Mouse (Mus musculus): Measurements from ENCODE around the gene Grm6.

The Grm6 gene

DNA sequence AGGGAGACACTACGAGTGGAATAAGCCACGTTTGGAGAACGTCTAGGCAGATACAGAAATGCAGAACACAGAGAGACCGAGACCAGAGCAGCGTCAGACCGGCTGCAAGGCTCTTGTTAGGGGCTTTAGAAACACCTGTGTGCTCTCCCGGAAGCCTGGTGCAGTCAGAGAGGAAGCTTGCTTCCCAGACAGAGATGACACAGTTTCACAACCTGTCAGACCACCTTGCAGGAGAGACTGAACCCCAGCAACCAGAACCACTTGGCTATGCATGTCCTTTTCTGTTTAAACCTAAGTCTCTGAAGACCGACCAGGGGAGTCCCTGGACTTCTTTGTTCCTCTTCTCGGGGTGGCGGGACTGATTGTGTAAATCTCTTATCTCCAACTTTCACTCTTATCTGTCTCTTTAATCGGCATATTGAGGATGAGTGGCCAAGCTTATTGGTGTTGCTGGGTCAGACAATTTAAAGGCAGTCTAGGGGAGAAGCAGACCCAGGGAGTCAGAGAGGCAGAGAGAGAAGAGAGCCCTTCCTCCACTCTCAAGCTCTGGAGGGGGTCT lies at the start of gene Grm6:
TSS of gene Grm6 (plus strand) at position 509 of the 559 bp plus-strand sequence.
- DNase-seq (ENCODE audit: low read depth, low spot score) = no peak

DNA sequence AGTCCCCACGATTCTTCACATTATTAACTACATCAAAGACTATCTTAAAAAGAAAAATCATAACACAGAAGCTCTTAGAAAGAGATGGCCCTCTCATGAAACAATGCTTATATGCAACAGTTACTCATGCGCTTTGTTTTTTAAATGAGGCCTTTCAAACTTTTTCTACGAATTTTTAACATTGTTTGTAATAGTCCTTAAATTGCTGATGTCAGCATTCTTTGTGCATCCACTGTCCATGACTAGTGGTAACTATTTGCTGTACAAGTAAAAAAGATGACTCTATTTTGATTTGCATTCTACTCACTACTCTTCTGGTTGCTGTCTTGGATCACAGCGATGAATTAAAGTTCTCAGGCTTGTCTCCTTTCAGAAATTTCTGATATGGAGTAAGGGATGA lies 36.3 kb upstream of the Grm6 start:
- no peak for DNase-seq (ENCODE audit: low read depth, low spot score)

DNA sequence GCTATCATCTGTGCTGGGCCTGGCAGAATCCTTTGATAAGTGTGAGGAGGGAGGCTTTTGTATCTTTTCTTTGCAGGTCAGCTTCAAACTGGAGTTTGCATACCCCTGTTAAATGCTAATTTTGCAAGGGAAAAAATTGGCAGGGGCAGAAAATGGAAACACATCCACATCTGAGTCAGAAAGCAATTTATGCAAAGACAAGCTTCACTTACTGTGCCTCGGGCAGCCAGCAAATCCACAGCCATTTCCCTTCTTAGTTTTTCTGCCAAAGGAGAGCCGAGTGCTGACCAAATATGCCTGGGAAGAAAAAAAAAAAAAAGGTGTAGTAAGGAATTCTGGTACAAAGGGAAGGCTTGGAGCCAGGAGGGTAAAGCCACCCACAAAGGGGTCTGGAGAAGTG lies 24.3 kb upstream of the Grm6 start:
- DNase-seq (ENCODE audit: low read depth, low spot score) = no peak

- peak; percentile 89 for DNase-seq (ENCODE audit: low read depth, low spot score)
Measured at GRCm38 (mm10) chr11:50827010-50827953, 23.2 kb upstream of the Grm6 start, which contains the start of gene Zfp354c. Zfp354c (minus strand) TSS chr11:50827724.

- DNase-seq (ENCODE audit: low read depth, low spot score) = no peak
Measured at GRCm38 (mm10) chr11:50835727-50836126, 14.8 kb upstream of the Grm6 start.

DNA sequence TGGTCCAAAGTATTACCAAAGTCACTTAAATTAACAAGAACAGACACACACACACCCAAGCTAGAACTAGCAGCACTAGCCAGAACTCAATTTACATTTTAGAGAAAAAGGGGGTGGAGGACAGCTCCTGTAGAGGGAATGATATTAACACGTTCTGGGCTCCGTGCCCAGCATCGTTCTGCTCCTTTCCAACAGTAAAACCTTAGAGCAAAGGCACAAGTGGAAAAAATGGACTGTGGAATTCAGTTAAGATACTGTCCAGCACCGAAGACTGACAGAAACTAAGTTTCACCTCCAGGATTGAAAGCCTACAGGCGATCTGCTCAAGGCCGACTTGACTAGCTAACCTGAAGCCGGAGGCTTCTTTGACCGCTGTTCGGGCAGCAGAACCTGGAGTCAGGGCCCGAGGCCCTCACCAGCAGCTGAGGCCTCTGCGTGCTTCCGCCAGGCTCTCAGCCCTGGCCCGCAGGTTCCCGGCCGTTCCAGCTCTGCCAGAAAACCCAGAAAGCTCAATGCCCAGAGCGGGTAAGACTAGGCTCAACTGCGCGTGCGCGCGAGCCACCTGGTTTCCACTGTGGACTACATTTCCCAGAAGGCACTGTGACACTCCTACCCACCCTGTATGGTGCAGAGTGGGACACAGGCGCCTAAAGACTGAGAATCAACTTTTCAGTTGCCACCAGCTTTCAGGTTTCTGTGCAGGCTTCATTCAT lies 9.3 kb upstream of the Grm6 start, which contains the start of gene Zfp879:
TSS of gene Zfp879 (minus strand) at position 530 of the 713 bp plus-strand sequence.
- peak; percentile 93 for DNase-seq (ENCODE audit: low read depth, low spot score)

DNA sequence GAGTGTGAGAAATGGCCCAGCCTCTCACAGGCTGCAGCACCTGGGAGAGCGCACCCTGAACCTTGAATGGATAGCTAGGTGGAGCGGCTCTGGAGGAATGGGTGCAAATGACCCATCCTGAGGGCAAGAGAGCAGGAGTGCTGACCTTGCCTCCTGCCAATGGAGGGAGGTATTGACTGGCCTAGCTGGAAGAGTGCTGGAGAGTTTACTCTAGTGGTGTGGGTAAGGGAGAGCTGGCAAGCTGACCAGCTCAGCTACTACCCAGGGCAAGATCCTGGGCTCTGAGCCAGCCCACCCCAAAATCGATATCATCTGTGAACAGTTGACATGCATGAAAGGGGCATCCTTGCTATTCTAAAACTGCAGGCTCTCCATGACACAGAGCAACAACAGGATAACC lies 4.5 kb upstream of the Grm6 start:
- no peak for DNase-seq (ENCODE audit: low read depth, low spot score)

- no peak for DNase-seq (ENCODE audit: low read depth, low spot score)
Measured at GRCm38 (mm10) chr11:50847047-50847446, 3.4 kb upstream of the Grm6 start.

DNA sequence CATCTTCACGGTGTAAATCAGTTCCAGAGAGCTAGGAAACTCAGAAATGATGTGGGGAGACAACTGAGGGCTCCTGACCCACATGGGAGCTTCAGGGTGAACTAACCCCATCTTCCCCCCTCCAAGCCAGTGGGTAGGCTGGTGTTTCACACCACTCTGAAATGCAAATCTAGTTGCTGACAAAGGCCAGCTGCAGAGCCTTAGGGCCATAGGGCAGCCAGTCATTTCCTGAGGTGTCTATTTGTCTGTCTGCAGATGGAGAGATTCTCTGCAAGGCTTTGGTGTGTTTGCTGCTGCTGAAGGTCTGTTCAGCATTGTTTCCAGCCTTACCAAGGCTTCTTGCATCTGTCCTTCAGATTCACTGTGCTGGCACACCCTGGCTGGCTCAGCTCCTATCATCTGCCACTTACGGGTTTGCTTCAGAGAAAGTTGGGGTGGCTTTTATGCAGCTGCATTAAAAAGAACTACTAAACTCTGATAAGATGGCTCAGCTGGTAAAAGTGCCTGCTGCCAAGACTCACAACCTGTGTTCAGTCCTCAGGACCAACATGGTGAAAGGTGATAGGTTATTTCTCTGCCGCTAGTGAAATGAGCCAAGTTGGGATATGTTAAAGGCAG lies 1.9 kb upstream of the Grm6 start:
- DNase-seq (ENCODE audit: low read depth, low spot score) = no peak

GRCm38 (mm10) chr11:50849310-50849709 lies 1.2 kb upstream of the Grm6 start:
- no peak for DNase-seq (ENCODE audit: low read depth, low spot score)

DNA sequence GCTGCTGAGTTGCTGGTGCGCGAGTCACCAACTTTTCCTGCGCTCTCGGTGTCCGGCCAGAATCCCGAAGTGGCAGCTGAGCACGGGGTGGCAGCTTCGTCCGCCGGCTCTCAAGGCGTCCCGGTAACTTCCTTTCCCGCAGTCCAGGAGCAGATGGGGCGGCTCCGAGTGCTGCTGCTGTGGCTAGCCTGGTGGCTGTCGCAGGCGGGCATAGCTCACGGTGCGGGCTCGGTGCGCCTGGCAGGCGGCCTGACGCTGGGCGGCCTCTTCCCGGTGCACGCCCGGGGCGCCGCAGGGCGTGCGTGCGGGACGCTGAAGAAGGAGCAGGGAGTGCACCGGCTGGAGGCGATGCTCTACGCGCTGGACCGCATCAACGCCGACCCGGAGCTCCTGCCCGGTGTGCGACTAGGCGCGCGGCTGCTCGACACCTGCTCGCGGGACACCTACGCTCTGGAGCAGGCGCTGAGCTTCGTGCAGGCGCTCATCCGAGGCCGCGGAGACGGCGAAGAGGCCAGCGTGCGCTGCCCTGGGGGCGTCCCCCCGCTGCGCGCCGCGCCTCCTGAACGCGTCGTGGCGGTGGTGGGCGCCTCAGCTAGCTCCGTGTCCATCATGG lies 610 bp downstream of the Grm6 start:
- no peak for DNase-seq (ENCODE audit: low read depth, low spot score)

DNA sequence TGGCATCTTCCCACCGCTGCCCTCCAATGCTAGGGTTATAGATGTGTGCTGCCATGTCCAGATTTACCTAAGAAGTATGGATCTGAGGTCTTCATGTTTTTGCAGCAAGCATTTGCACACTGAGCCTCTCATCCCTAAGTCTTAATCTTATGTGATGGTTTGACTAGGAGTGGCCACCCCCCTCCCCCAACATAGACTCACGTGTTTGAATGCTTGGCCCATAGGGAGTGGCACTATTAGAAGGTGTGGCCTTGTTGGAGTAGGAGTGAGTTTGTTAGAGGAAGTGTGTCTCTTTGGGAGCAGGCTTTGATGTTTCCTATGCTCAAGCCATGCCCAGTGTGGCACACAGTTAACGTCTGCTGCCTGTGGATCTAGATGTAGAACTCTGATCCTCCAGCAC lies 28.2 kb downstream of the Grm6 start:
- DNase-seq (ENCODE audit: low read depth, low spot score) = peak; percentile 77

DNA sequence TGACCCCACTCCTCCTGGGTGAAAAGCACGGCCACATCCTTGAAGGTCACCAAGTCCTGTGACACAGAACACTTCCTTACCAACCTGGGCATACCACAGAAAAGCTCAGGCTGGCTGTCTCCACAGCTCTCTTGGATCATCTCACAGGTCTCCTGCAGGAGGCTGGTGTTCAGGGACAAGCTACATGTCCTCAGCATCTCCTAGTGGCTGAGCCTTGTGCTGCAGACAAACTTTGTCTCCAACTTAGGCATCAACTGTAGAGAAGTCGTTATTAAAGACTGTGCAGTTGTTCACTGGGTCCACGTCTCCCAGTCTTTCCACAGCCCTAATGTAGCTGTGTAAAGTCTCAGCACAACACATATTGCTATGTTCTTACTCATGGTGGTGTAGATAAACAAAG lies 33.3 kb downstream of the Grm6 start:
- no peak for DNase-seq (ENCODE audit: low read depth, low spot score)

DNA sequence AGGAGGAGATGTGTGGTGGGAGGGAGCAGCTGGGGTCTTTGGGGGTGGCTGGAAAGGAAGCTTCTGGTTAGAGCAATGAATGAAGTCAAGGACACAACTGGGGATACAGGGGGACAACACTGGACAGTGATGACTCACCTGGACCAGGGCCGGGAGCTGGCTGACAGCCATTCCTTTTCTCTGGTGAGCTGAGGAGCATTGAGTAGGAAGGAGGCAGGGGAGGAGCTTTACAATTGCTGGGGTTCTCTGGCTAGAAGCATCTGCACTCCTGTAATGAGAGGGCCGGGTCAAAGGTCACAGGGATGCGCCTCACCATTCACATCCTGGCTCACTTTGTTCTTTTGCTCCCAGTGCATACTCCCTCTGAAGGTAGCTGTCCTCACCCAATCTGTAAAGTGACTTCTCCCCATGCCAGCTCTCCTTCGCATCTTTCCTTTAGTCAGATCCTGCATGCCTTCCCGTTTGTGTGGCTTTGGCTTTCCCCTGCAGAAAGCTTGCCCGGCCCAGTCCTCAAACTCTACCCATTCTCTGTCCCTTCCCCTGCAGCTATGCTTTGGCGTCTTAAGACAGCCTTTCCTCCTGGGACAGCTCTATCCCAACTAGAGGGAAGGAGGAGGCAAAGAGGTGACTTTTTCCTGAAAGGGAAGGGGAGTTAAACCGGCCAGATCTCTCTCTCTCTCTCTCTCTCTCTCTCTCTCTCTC lies 35.9 kb downstream of the Grm6 start:
- no peak for DNase-seq (ENCODE audit: low read depth, low spot score)

DNA sequence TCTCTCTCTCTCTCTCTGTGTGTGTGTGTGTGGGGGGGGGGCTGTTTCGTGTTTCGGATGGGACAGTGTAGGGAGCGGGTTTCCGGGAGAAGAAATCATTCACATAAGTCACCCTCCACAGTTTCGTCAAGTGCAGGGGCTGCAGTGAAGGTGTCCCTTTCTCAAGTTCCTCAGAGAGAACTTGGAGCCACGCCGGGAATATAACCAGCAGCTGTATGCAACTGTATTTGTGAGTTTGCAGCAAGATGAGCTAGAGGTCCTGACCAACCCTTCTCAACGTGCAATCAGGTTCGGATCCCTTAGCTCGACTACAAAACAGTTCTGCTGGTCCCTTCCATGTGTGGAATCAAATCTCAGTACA lies 36.4 kb downstream of the Grm6 start:
- no peak for DNase-seq (ENCODE audit: low read depth, low spot score)

- DNase-seq (ENCODE audit: low read depth, low spot score) = peak; percentile 95
Measured at GRCm38 (mm10) chr11:50887390-50888128, 37.1 kb downstream of the Grm6 start, which contains the start of gene Zfp454. Zfp454 (minus strand) TSS chr11:50887651.

- DNase-seq (ENCODE audit: low read depth, low spot score) = peak; percentile 46
Measured at GRCm38 (mm10) chr11:50892441-50892840, 42.0 kb downstream of the Grm6 start.

- peak; percentile 92 for DNase-seq (ENCODE audit: low read depth, low spot score)
Measured at GRCm38 (mm10) chr11:50897359-50897758, 46.9 kb downstream of the Grm6 start.

- DNase-seq (ENCODE audit: low read depth, low spot score) = no peak
Measured at GRCm38 (mm10) chr11:50908136-50908535, 57.7 kb downstream of the Grm6 start.

- DNase-seq (ENCODE audit: low read depth, low spot score) = peak; percentile 47
Measured at GRCm38 (mm10) chr11:50913301-50913700, 62.8 kb downstream of the Grm6 start.

All from R1 (cell line).